Comparison of ENCODE assay signal across 1 mouse cellular context in genomic region chr16:91561541-91562457, GRCm38 (mm10).
A peak's percentile ranks its signal among the peaks of the same experiment; 100 is the strongest.
TF ChIP-seq lines count a peak whose summit lies in the region.

No protein-coding gene starts in this region.

TF ChIP-seq in CH12.LX, 34 proteins besides CTCF, POLR2A, EP300 and RAD21 (continued from another document):
- TF ChIP-seq ZNF384 (IDR thresholded peaks at IDR 0.05; ENCODE audit: low read depth, low read length): no peak
- TF ChIP-seq CHD2 (IDR thresholded peaks at IDR 0.05; ENCODE audit: low read length): peak; percentile 79
- peak; percentile 75 for TF ChIP-seq TCF12 (IDR thresholded peaks at IDR 0.05; ENCODE audit: low read depth, low read length)
- no peak for TF ChIP-seq GABPA (IDR thresholded peaks at IDR 0.05; ENCODE audit: insufficient replicate concordance, low read depth, low read length)
- TF ChIP-seq CHD1 (IDR thresholded peaks at IDR 0.05; ENCODE audit: low read depth, low read length): 0 out of 2 replicates have a peak, but pooled peaks have one; percentile 64
- peak; percentile 88 for TF ChIP-seq MAFK (IDR thresholded peaks at IDR 0.05; ENCODE audit: insufficient replicate concordance, low read length)
- peak; percentile 84 for TF ChIP-seq NRF1 (IDR thresholded peaks at IDR 0.05; ENCODE audit: low read depth, low read length)
- TF ChIP-seq MEF2A (IDR thresholded peaks at IDR 0.05; ENCODE audit: borderline replicate concordance, low read depth, low read length): peak; percentile 84
- TF ChIP-seq KAT2A (IDR thresholded peaks at IDR 0.05; ENCODE audit: insufficient replicate concordance, low read length): 0 out of 2 replicates have a peak, but pooled peaks have one; percentile 58
- TF ChIP-seq ZMIZ1 (IDR thresholded peaks at IDR 0.05; ENCODE audit: low read depth, low read length): peak; percentile 42
- TF ChIP-seq ELF1 (IDR thresholded peaks at IDR 0.05; ENCODE audit: low read depth, low read length): peak; percentile 70
- TF ChIP-seq UBTF (IDR thresholded peaks at IDR 0.05; ENCODE audit: low read depth, low read length): peak; percentile 40; the same call in 1 of the 2 replicates
- no peak for TF ChIP-seq ZC3H11A (IDR thresholded peaks at IDR 0.05; ENCODE audit: low read depth, low read length)
- TF ChIP-seq SIN3A (IDR thresholded peaks at IDR 0.05; ENCODE audit: low read length): peak; percentile 91; the same call in 1 of the 2 replicates
- peak; percentile 97 for TF ChIP-seq BHLHE40 (IDR thresholded peaks at IDR 0.05; ENCODE audit: low read depth, low read length)
- TF ChIP-seq JUND (conservative IDR thresholded peaks at IDR 0.05; ENCODE audit: low read depth, low read length): peak; percentile 82
- 0 out of 2 replicates have a peak, but pooled peaks have one; percentile 27 for TF ChIP-seq POLR2AphosphoS2 (IDR thresholded peaks at IDR 0.05; ENCODE audit: low read depth, low read length)
- peak; percentile 57; the same call in 1 of the 2 replicates for TF ChIP-seq MAZ (IDR thresholded peaks at IDR 0.05; ENCODE audit: low read depth, low read length)
- peak; percentile 45; the same call in 1 of the 2 replicates for TF ChIP-seq JUN (IDR thresholded peaks at IDR 0.05; ENCODE audit: insufficient read depth, low read depth, low read length)
- peak; percentile 96 for TF ChIP-seq RCOR1 (conservative IDR thresholded peaks at IDR 0.05; ENCODE audit: low read depth, low read length)
- TF ChIP-seq E2F4 (IDR thresholded peaks at IDR 0.05; ENCODE audit: insufficient replicate concordance, low read depth, low read length): no peak
- TF ChIP-seq SMC3 (IDR thresholded peaks at IDR 0.05; ENCODE audit: low read depth, low read length): peak; percentile 7; the same call in 1 of the 2 replicates
- no peak for TF ChIP-seq PAX5 (IDR thresholded peaks at IDR 0.05; ENCODE audit: low read length)
- TF ChIP-seq USF1 (IDR thresholded peaks at IDR 0.05; ENCODE audit: low read depth, low read length): peak; percentile 80
- TF ChIP-seq MYC (IDR thresholded peaks at IDR 0.05; ENCODE audit: low read depth, low read length): peak; percentile 98
- peak; percentile 98 for TF ChIP-seq MAX (IDR thresholded peaks at IDR 0.05; ENCODE audit: low read length)
- TF ChIP-seq USF2 (conservative IDR thresholded peaks at IDR 0.05; ENCODE audit: low read depth, low read length): peak; percentile 76
- TF ChIP-seq ZKSCAN1 (IDR thresholded peaks at IDR 0.05; ENCODE audit: borderline replicate concordance, low read depth, low read length): no peak
- 0 out of 2 replicates have a peak, but pooled peaks have one; percentile 24 for TF ChIP-seq NELFE (IDR thresholded peaks at IDR 0.05; ENCODE audit: low read depth, low read length)
- peak; percentile 18; the same call in 1 of the 2 replicates for TF ChIP-seq HCFC1 (IDR thresholded peaks at IDR 0.05; ENCODE audit: low read depth, low read length)
- TF ChIP-seq MXI1 (IDR thresholded peaks at IDR 0.05; ENCODE audit: low read depth, low read length): peak; percentile 88; the same call in 1 of the 2 replicates
TF ChIP-seq in CH12.LX: peak in this region for 28.
